Mouse (Mus musculus) stomach, embryonic 14.5 days (tissue): ENCODE measurements around the gene Ndufb4. TPM values are rescaled to one million over a fixed set of nuclear protein-coding genes. Genes with fewer than 3 reads are reported as not detected.
A peak's percentile ranks its signal among the peaks of the same experiment; 100 is the strongest.

ENCODE experiments used
- ATAC-seq: fragments of 200-750 bp; cut with Nextera tagmentation; 2 replicates; pipeline ENCODE4 v1.8.0; 2017; ENCODE audit warnings: low read depth, moderate TSS enrichment; ENCODE audit not compliant: insufficient number of reproducible peaks, insufficient read depth, low FRiP score
- H3K27ac ChIP-seq: fragments of 300-500 bp; sonication (generic); 2 replicates; pipeline ENCODE4 v1.5.1; 2014; ENCODE audit warnings: mild to moderate bottlenecking, low read length, moderate library complexity, mixed read lengths
- H3K27me3 ChIP-seq: fragments of 300-500 bp; sonication (generic); 2 replicates; pipeline ENCODE4 v1.6.1; 2014; ENCODE audit warnings: low read length, control low read depth, mixed read lengths; ENCODE audit not compliant: control insufficient read depth, insufficient read depth
- H3K36me3 ChIP-seq: fragments of 300-500 bp; sonication (generic); 2 replicates; pipeline ENCODE4 v1.6.1; 2014; ENCODE audit warnings: mild to moderate bottlenecking, control low read depth, low read length, moderate library complexity, mixed read lengths; ENCODE audit not compliant: control insufficient read depth, insufficient read depth
- H3K4me1 ChIP-seq: fragments of 300-500 bp; sonication (generic); 2 replicates; pipeline ENCODE4 v1.6.1; 2014; ENCODE audit warnings: low read length, control low read depth, mixed read lengths; ENCODE audit not compliant: control insufficient read depth, insufficient read depth
- H3K4me2 ChIP-seq: fragments of 300-500 bp; sonication (generic); replicated peaks from 2 replicates; pipeline ENCODE4 v1.6.1; 2014; ENCODE audit warnings: low read depth, low read length, control low read depth
- H3K4me3 ChIP-seq: fragments of 300-500 bp; sonication (generic); 2 replicates; pipeline ENCODE4 v1.5.1; 2014; ENCODE audit warnings: low read depth, low read length, control low read depth
- H3K9ac ChIP-seq: fragments of 300-500 bp; sonication (generic); replicated peaks from 2 replicates; pipeline ENCODE4 v1.6.1; 2014; ENCODE audit warnings: low read depth, mild to moderate bottlenecking, control low read depth, low read length, moderate library complexity, mixed read lengths
- H3K9me3 ChIP-seq: fragments of 300-500 bp; sonication (generic); 2 replicates; pipeline ENCODE4 v1.6.1; 2016; ENCODE audit warnings: low read depth, low read length, control low read depth; ENCODE audit not compliant: control insufficient read depth
- WGBS: fragments of 180-500 bp; shearing (Covaris S2); extraction: QIAGEN DNeasy Blood & Tissue Kit; methylation state at CpG from one replicate; pipeline ENCODE4 v1.1.7; 2014; 5-methylcytosine and 5-hydroxymethylcytosine counted together
- polyA plus RNA-seq: library from polyadenylated mRNA; unstranded; fragments of >200 nt; fragmentation: Nextera tagmentation; extraction: Ambion mirVana; gene quantifications from 2 replicates; pipeline ENCODE4 v1.2.1, GENCODE M21; 2014

The Ndufb4 gene
- polyA plus RNA-seq, 1 experiment from 2014 or later: 62.5 TPM

GRCm38 (mm10) chr16:37636107-37636506 is 18.1 kb downstream of the Ndufb4 start:
- Histone ChIP-seq H3K4me1 (no peaks in the 10 kb centered on the region), H3K9ac (no peak overlapping the region), H3K4me3 (no peak overlapping the region), H3K27ac (no peak overlapping the region), H3K4me2 (no peak overlapping the region), H3K27me3 (no peaks in the 10 kb centered on the region), H3K9me3 (no peaks in the 10 kb centered on the region), H3K36me3 (no peaks in the 10 kb centered on the region)
- ATAC-seq: no peak
- 45% methylated on average over 6 of the region's 6 CpGs for WGBS

DNA sequence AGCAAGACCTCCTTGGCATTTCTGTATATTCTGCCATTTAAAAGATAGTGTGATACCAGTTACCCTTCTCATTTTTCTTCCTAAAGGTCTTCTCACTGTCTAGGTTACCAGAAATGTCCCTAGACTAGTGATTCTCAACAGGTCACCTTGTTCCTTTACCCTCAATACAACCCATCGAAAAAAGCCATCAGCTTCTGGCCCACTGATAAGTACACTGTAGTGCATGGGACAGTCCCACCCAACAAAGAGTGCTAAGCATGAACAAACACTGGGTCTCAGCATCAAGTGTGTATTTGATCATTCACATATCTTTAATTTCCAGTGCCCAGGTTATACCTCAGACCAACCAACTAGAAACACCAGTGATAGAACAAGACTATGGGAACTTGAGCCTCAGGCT is 19.2 kb downstream of the Ndufb4 start:
- no peak overlapping the region for H3K9ac ChIP-seq
- ATAC-seq: no peak
- H3K9me3 ChIP-seq: no peaks in the 10 kb centered on the region
- no peaks in the 10 kb centered on the region for H3K4me1 ChIP-seq
- H3K27me3 ChIP-seq: no peaks in the 10 kb centered on the region
- no peak overlapping the region for H3K27ac ChIP-seq
- 86% methylated on average over 1 of the region's 1 CpGs for WGBS
- no peaks in the 10 kb centered on the region for H3K36me3 ChIP-seq
- no peak overlapping the region for H3K4me3 ChIP-seq
- no peak overlapping the region for H3K4me2 ChIP-seq

DNA sequence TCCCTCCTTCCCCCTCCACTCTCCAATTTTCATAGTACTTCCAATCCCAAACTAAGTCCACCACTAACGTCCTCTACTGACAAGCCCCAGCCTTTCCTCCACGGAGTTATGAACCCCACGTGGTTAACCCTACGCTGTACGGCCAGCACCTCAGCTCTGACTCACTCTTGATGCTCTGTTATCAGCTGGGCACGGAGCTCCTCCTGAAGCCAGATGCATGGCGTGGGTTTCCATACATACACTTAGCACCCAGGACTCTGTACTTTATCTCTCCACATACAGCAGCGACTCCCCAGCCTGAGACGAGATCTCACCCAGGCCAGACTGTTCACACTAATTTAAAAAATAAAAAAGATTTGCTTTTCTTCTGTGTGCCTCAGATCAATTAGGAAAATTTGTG is 19.7 kb downstream of the Ndufb4 start:
- no peak overlapping the region for H3K4me2 ChIP-seq
- no peaks in the 10 kb centered on the region for H3K4me1 ChIP-seq
- 67% methylated on average over 9 of the region's 9 CpGs for WGBS
- H3K9ac ChIP-seq: no peak overlapping the region
- H3K27ac ChIP-seq: no peak overlapping the region
- H3K36me3 ChIP-seq: no peaks in the 10 kb centered on the region
- no peaks in the 10 kb centered on the region for H3K27me3 ChIP-seq
- ATAC-seq: no peak
- no peak overlapping the region for H3K4me3 ChIP-seq
- no peaks in the 10 kb centered on the region for H3K9me3 ChIP-seq

DNA sequence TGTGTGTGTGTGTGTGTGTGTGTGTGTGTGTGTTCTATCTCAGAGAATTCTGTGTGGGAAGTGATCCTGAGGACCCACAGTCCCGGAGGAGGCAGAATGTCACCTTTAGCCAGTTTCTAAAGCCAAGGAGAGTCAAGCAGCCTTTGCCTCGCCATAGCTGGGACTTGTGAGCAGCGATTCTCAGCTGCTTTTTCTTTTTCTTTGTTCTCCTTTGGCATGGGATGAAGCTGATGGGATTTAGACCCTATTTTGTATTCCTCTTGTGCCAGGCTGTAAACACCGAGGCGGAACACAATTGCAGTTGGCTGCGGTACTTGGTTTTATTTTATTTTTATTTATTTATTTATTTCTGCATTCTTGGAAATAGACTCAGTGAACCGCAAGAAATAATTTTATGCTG is 25.2 kb downstream of the Ndufb4 start:
- ATAC-seq: no peak
- H3K9ac ChIP-seq: no peak overlapping the region
- H3K36me3 ChIP-seq: no peaks in the 10 kb centered on the region
- H3K9me3 ChIP-seq: no peaks in the 10 kb centered on the region
- H3K4me1 ChIP-seq: no peaks in the 10 kb centered on the region
- no peak overlapping the region for H3K27ac ChIP-seq
- H3K4me2 ChIP-seq: no peak overlapping the region
- no peak overlapping the region for H3K4me3 ChIP-seq
- no peaks in the 10 kb centered on the region for H3K27me3 ChIP-seq
- WGBS: 91% methylated on average over 7 of the region's 7 CpGs

GRCm38 (mm10) chr16:37628336-37628735 is 25.9 kb downstream of the Ndufb4 start:
- 76% methylated on average over 9 of the region's 9 CpGs for WGBS
- no peaks in the 10 kb centered on the region for H3K36me3 ChIP-seq
- H3K9ac ChIP-seq: no peak overlapping the region
- no peak overlapping the region for H3K27ac ChIP-seq
- H3K4me3 ChIP-seq: no peak overlapping the region
- no peak overlapping the region for H3K4me2 ChIP-seq
- H3K4me1 ChIP-seq: no peaks in the 10 kb centered on the region
- ATAC-seq: no peak
- no peaks in the 10 kb centered on the region for H3K9me3 ChIP-seq
- H3K27me3 ChIP-seq: no peaks in the 10 kb centered on the region

DNA sequence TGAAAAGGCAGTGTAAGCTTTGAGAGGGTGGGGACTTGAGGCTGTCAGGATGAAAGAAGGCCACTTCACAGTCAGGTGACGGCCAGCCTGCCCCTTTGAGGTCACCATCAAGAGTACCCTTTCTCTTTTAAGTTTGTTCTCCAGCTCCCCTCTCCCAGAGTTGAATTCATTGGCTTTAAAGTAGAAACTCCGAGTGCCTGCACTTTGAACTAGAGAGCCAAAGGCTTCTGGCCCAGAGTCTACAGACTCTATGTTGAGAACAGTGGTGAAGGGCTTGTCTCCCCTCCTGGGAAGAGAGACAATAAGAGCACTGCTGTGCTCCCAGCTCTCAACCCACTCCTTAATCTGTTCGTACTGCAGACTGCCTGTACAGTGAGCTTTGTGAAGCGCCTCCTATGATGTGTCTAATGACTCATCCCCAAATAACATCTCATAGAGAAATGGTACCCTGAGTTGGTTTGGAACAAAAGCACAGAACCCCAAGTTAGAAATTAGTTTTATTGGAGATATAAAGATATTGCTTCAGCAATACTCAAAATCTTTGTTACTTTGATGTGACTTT is 27.8 kb downstream of the Ndufb4 start:
- 61% methylated on average over 4 of the region's 4 CpGs for WGBS
- Histone ChIP-seq H3K36me3 (no peaks in the 10 kb centered on the region), H3K27ac (no peak overlapping the region), H3K4me3 (no peak overlapping the region), H3K9ac (no peak overlapping the region), H3K4me2 (no peak overlapping the region), H3K27me3 (no peaks in the 10 kb centered on the region), H3K4me1 (no peaks in the 10 kb centered on the region), H3K9me3 (no peaks in the 10 kb centered on the region)
- ATAC-seq: no peak

DNA sequence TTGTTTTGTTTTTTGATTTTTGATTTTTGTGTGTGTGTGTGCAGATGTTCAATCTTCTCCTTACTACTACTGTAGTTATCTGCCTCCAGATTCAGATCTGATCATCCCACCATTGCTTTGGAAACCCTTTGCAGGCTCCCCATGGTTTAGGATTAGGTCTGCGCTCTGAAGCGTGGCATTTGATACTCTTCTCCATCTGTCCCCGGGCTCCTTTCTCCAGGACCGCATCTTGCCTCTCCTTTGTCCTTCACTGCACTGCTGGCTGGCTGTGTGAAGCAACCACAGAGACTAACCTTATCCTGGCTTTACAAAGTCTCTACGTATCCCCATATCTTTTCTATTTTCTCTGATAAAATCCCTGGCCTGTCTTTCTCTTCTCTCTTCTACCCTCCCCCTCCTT is 31.3 kb downstream of the Ndufb4 start:
- no peak overlapping the region for H3K4me2 ChIP-seq
- H3K4me3 ChIP-seq: no peak overlapping the region
- 77% methylated on average over 5 of the region's 5 CpGs for WGBS
- no peaks in the 10 kb centered on the region for H3K27me3 ChIP-seq
- no peak overlapping the region for H3K27ac ChIP-seq
- no peak for ATAC-seq
- no peak overlapping the region for H3K9ac ChIP-seq
- H3K36me3 ChIP-seq: no peaks in the 10 kb centered on the region
- H3K9me3 ChIP-seq: no peaks in the 10 kb centered on the region
- no peaks in the 10 kb centered on the region for H3K4me1 ChIP-seq

DNA sequence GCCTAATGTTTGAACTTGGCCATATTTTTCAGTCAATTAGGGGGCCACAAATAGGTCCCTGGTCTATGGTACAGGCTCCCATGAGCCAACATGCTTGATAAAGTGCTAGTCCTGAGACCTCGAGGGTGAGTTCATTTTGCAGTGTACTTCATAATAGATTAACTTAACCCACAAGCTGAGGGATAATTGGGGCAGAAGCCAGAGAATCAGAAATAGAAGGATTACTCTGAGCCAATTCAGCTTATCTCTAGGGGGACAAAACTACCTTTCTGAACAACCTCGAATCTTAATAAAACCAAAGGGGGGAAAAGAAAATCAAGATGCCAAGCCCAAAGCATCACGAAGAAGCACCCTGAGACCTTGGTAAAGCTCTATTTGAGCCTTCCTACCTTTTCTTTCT is 31.9 kb downstream of the Ndufb4 start:
- H3K9ac ChIP-seq: no peak overlapping the region
- no peak overlapping the region for H3K27ac ChIP-seq
- no peak overlapping the region for H3K4me2 ChIP-seq
- ATAC-seq: no peak
- H3K27me3 ChIP-seq: no peaks in the 10 kb centered on the region
- no peaks in the 10 kb centered on the region for H3K36me3 ChIP-seq
- H3K9me3 ChIP-seq: no peaks in the 10 kb centered on the region
- no peaks in the 10 kb centered on the region for H3K4me1 ChIP-seq
- H3K4me3 ChIP-seq: no peak overlapping the region
- WGBS: 74% methylated on average over 3 of the region's 3 CpGs

- Histone ChIP-seq H3K9ac (no peak overlapping the region), H3K4me1 (no peaks in the 10 kb centered on the region), H3K4me2 (no peak overlapping the region), H3K36me3 (no peaks in the 10 kb centered on the region), H3K9me3 (no peaks in the 10 kb centered on the region), H3K27ac (peak overlapping the region; percentile 11; the same call in 1 of the 2 replicates), H3K4me3 (no peak overlapping the region), H3K27me3 (no peaks in the 10 kb centered on the region)
- ATAC-seq: no peak
- 33% methylated on average over 3 of the region's 3 CpGs for WGBS
Measured at GRCm38 (mm10) chr16:37617695-37618094, 36.6 kb downstream of the Ndufb4 start.
